Mouse (Mus musculus): ENCODE data around the gene Gm42420. TPM values are rescaled to one million over a fixed set of nuclear protein-coding genes. Genes with fewer than 3 reads are reported as not detected.
A peak's percentile ranks its signal among the peaks of the same experiment; 100 is the strongest.

Gene Gm42420
- polyA plus RNA-seq, 1 experiment from 2014 or later = 1.5 TPM

GRCm38 (mm10) chr6:39554888-39555647 lies 30.5 kb upstream of the Gm42420 start:
- Histone ChIP-seq H3K27ac (peak overlapping the region; percentile 41), H3K9ac (no peak overlapping the region), H3K4me2 (peak overlapping the region; percentile 75), H3K36me3 (no peaks in the 10 kb centered on the region), H3K9me3 (no peaks in the 10 kb centered on the region), H3K4me1 (peaks cover 31% of the 10 kb centered on the region), H3K4me3 (replicated peaks) (0 out of 2 replicates have a peak overlapping the region, but pooled peaks have one; percentile 5), H3K27me3 (replicated peaks) (no peaks in the 10 kb centered on the region)
- 49% methylated on average over 12 of the region's 12 CpGs for WGBS
- ATAC-seq (ENCODE audit: insufficient read depth, low FRiP score, low read depth) = no peak

- WGBS = 75% methylated on average over 2 of the region's 2 CpGs
- Histone ChIP-seq H3K4me3 (replicated peaks) (no peak overlapping the region), H3K9ac (no peak overlapping the region), H3K9me3 (no peaks in the 10 kb centered on the region), H3K4me2 (peak overlapping the region; percentile 75), H3K4me1 (peaks cover 31% of the 10 kb centered on the region), H3K27me3 (replicated peaks) (no peaks in the 10 kb centered on the region), H3K36me3 (no peaks in the 10 kb centered on the region), H3K27ac (no peak overlapping the region)
- no peak for ATAC-seq (ENCODE audit: insufficient read depth, low FRiP score, low read depth)
Observed at GRCm38 (mm10) chr6:39555648-39555945, 30.0 kb upstream of the Gm42420 start.

GRCm38 (mm10) chr6:39556900-39557659 lies 28.5 kb upstream of the Gm42420 start:
- peak; percentile 58; the same call in 1 of the 2 replicates for ATAC-seq (ENCODE audit: insufficient read depth, low FRiP score, low read depth)
- Histone ChIP-seq H3K4me3 (replicated peaks) (peak overlapping the region; percentile 82), H3K9ac (peak overlapping the region; percentile 78), H3K27me3 (replicated peaks) (no peaks in the 10 kb centered on the region), H3K27ac (peak overlapping the region; percentile 90), H3K36me3 (no peaks in the 10 kb centered on the region), H3K4me2 (peak overlapping the region; percentile 75), H3K4me1 (peaks cover 31% of the 10 kb centered on the region), H3K9me3 (no peaks in the 10 kb centered on the region)
- WGBS = under 1% methylated on average over 51 of the region's 54 CpGs

- Histone ChIP-seq H3K4me1 (peaks cover 29% of the 10 kb centered on the region), H3K36me3 (no peaks in the 10 kb centered on the region), H3K9ac (peak within 1 kb of the TSS; percentile 78), H3K4me3 (replicated peaks) (peak within 1 kb of the TSS; percentile 82), H3K9me3 (no peaks in the 10 kb centered on the region), H3K4me2 (peak within 1 kb of the TSS; percentile 75), H3K27ac (peak within 1 kb of the TSS; percentile 90), H3K27me3 (replicated peaks) (no peaks in the 10 kb centered on the region)
- under 1% methylated on average over 46 of the region's 50 CpGs for WGBS
- ATAC-seq (ENCODE audit: insufficient read depth, low FRiP score, low read depth) = peak; percentile 88
Observed at GRCm38 (mm10) chr6:39557723-39558261, 27.8 kb upstream of the Gm42420 start, which contains the start of gene Dennd2a. Dennd2a (minus strand) TSS chr6:39557867.

- H3K36me3 ChIP-seq = no peaks in the 10 kb centered on the region
- WGBS = 47% methylated on average over 6 of the region's 6 CpGs
- peaks cover 26% of the 10 kb centered on the region for H3K4me1 ChIP-seq
- no peak overlapping the region for H3K27ac ChIP-seq
- H3K4me3 ChIP-seq (replicated peaks) = no peak overlapping the region
- ATAC-seq (ENCODE audit: insufficient read depth, low FRiP score, low read depth) = no peak
- H3K9ac ChIP-seq = no peak overlapping the region
- H3K27me3 ChIP-seq (replicated peaks) = no peaks in the 10 kb centered on the region
- no peaks in the 10 kb centered on the region for H3K9me3 ChIP-seq
- no peak overlapping the region for H3K4me2 ChIP-seq
Observed at GRCm38 (mm10) chr6:39559276-39559939, 26.1 kb upstream of the Gm42420 start.

GRCm38 (mm10) chr6:39562166-39563015 lies 23.2 kb upstream of the Gm42420 start:
- Histone ChIP-seq H3K9ac (no peak overlapping the region), H3K36me3 (no peaks in the 10 kb centered on the region), H3K4me3 (replicated peaks) (peak overlapping the region; percentile 22), H3K4me2 (peak overlapping the region; percentile 47), H3K9me3 (no peaks in the 10 kb centered on the region), H3K4me1 (peaks cover 13% of the 10 kb centered on the region), H3K27ac (no peak overlapping the region), H3K27me3 (replicated peaks) (no peaks in the 10 kb centered on the region)
- ATAC-seq (ENCODE audit: insufficient read depth, low FRiP score, low read depth) = peak; percentile 64; the same call in 1 of the 2 replicates
- 18% methylated on average over 23 of the region's 23 CpGs for WGBS

- no peak overlapping the region for H3K4me3 ChIP-seq (replicated peaks)
- no peak overlapping the region for H3K4me2 ChIP-seq
- 13% methylated on average over 5 of the region's 5 CpGs for WGBS
- H3K9me3 ChIP-seq = no peaks in the 10 kb centered on the region
- no peaks in the 10 kb centered on the region for H3K4me1 ChIP-seq
- H3K27ac ChIP-seq = no peak overlapping the region
- ATAC-seq (ENCODE audit: insufficient read depth, low FRiP score, low read depth) = no peak
- no peaks in the 10 kb centered on the region for H3K27me3 ChIP-seq (replicated peaks)
- no peaks in the 10 kb centered on the region for H3K36me3 ChIP-seq
- H3K9ac ChIP-seq = no peak overlapping the region
Observed at GRCm38 (mm10) chr6:39567528-39567927, 18.0 kb upstream of the Gm42420 start.

GRCm38 (mm10) chr6:39570426-39570825 lies 15.1 kb upstream of the Gm42420 start:
- no peak for ATAC-seq (ENCODE audit: insufficient read depth, low FRiP score, low read depth)

GRCm38 (mm10) chr6:39573791-39574554 lies 11.6 kb upstream of the Gm42420 start, which contains the start of gene Adck2:
Adck2 (plus strand) TSS chr6:39573873.
- under 1% methylated on average over 49 of the region's 49 CpGs for WGBS

More at GRCm38 (mm10) chr6:39570426-39570825, 15.1 kb upstream of the Gm42420 start:
- Histone ChIP-seq H3K4me3 (replicated peaks) (no peak overlapping the region), H3K4me2 (no peak overlapping the region), H3K9ac (no peak overlapping the region), H3K36me3 (no peaks in the 10 kb centered on the region), H3K4me1 (peaks cover 9% of the 10 kb centered on the region), H3K27ac (no peak overlapping the region), H3K27me3 (replicated peaks) (no peaks in the 10 kb centered on the region), H3K9me3 (no peaks in the 10 kb centered on the region)
- 65% methylated on average over 3 of the region's 3 CpGs for WGBS

GRCm38 (mm10) chr6:39574555-39574869 lies 11.0 kb upstream of the Gm42420 start:
- Histone ChIP-seq H3K36me3 (peaks cover 10% of the 10 kb centered on the region; the same call in 1 of the 2 replicates), H3K27me3 (replicated peaks) (no peaks in the 10 kb centered on the region), H3K27ac (peak overlapping the region; percentile 92), H3K4me2 (peak overlapping the region; percentile 77), H3K4me3 (replicated peaks) (peak overlapping the region; percentile 85), H3K4me1 (peaks cover 9% of the 10 kb centered on the region), H3K9me3 (no peaks in the 10 kb centered on the region), H3K9ac (peak overlapping the region; percentile 81)
- WGBS = 31% methylated on average over 10 of the region's 10 CpGs
- ATAC-seq (ENCODE audit: insufficient read depth, low FRiP score, low read depth) = peak; percentile 13; the same call in 1 of the 2 replicates

More at GRCm38 (mm10) chr6:39573791-39574554, 11.6 kb upstream of the Gm42420 start, which contains the start of gene Adck2:
- Histone ChIP-seq H3K27ac (peak within 1 kb of the TSS; percentile 92), H3K4me1 (peaks cover 9% of the 10 kb centered on the region), H3K9ac (peak within 1 kb of the TSS; percentile 81), H3K4me2 (peak within 1 kb of the TSS; percentile 77), H3K36me3 (peaks cover 5% of the 10 kb centered on the region; the same call in 1 of the 2 replicates), H3K9me3 (no peaks in the 10 kb centered on the region), H3K27me3 (replicated peaks) (no peaks in the 10 kb centered on the region), H3K4me3 (replicated peaks) (peak within 1 kb of the TSS; percentile 85)
- peak; percentile 94 for ATAC-seq (ENCODE audit: insufficient read depth, low FRiP score, low read depth)

Measured in stomach, embryonic 15.5 days (tissue).